Mouse (Mus musculus): ENCODE data around the gene Slc24a2. TPM values are rescaled to one million over a fixed set of nuclear protein-coding genes. Genes with fewer than 3 reads are reported as not detected.

The Slc24a2 gene
- 0.39 and 0.41 TPM in 2 replicates for polyA plus RNA-seq (2016; fragmentation: Nextera tagmentation; extraction: Ambion mirVana)

GRCm38 (mm10) chr4:87229960-87230551 lies at the start of gene Slc24a2:
Gene Slc24a2 (minus strand): TSS chr4:87230477.
- Histone ChIP-seq H3K27me3 (ENCODE audit: insufficient read depth, poor library complexity, severe bottlenecking) (peaks cover 31% of the 10 kb centered on the region), H3K9me3 (no peaks in the 10 kb centered on the region), H3K27ac (peak within 1 kb of the TSS; percentile 82), H3K4me1 (replicated peaks) (peaks cover 16% of the 10 kb centered on the region), H3K4me3 (peak within 1 kb of the TSS; percentile 67), H3K36me3 (no peaks in the 10 kb centered on the region)
- WGBS, result under 1% methylated on average over 62 of the region's 62 CpGs
- DNase-seq (ENCODE audit: low spot score), result peak; percentile 77

- no peaks in the 10 kb centered on the region for H3K36me3 ChIP-seq
- H3K27me3 ChIP-seq (ENCODE audit: insufficient read depth, poor library complexity, severe bottlenecking), result no peaks in the 10 kb centered on the region
- no peaks in the 10 kb centered on the region for H3K9me3 ChIP-seq
- no peak overlapping the region for H3K4me3 ChIP-seq
- no peaks in the 10 kb centered on the region for H3K4me1 ChIP-seq (replicated peaks)
- H3K27ac ChIP-seq, result no peak overlapping the region
- WGBS, result 33% methylated on average over 1 of the region's 1 CpGs
- DNase-seq (ENCODE audit: low spot score), result no peak
These were observed 44.5 kb upstream of the Slc24a2 start for GRCm38 (mm10) chr4:87274825-87275224.

- no peaks in the 10 kb centered on the region for H3K27me3 ChIP-seq (ENCODE audit: insufficient read depth, poor library complexity, severe bottlenecking)
- no peak for DNase-seq (ENCODE audit: low spot score)
- H3K4me3 ChIP-seq, result no peak overlapping the region
- no peaks in the 10 kb centered on the region for H3K9me3 ChIP-seq
- H3K36me3 ChIP-seq, result no peaks in the 10 kb centered on the region
- no peaks in the 10 kb centered on the region for H3K4me1 ChIP-seq (replicated peaks)
- 80% methylated on average over 2 of the region's 2 CpGs for WGBS
- no peak overlapping the region for H3K27ac ChIP-seq
These were observed 44.0 kb upstream of the Slc24a2 start for GRCm38 (mm10) chr4:87274276-87274675.

- Histone ChIP-seq H3K4me3 (no peak overlapping the region), H3K27ac (no peak overlapping the region), H3K27me3 (ENCODE audit: insufficient read depth, poor library complexity, severe bottlenecking) (no peaks in the 10 kb centered on the region), H3K4me1 (replicated peaks) (no peaks in the 10 kb centered on the region), H3K36me3 (no peaks in the 10 kb centered on the region), H3K9me3 (no peaks in the 10 kb centered on the region)
- no peak for DNase-seq (ENCODE audit: low spot score)
- WGBS, result 91% methylated on average over 3 of the region's 3 CpGs
These were observed 43.2 kb upstream of the Slc24a2 start for GRCm38 (mm10) chr4:87273476-87273875.

GRCm38 (mm10) chr4:87229224-87229959 lies 885 bp downstream of the Slc24a2 start:
- H3K27ac ChIP-seq, result peak overlapping the region; percentile 82
- H3K4me1 ChIP-seq (replicated peaks), result peaks cover 16% of the 10 kb centered on the region
- peak overlapping the region; percentile 67 for H3K4me3 ChIP-seq
- peaks cover 31% of the 10 kb centered on the region for H3K27me3 ChIP-seq (ENCODE audit: insufficient read depth, poor library complexity, severe bottlenecking)
- peak; percentile 35 for DNase-seq (ENCODE audit: low spot score)
- WGBS, result 18% methylated on average over 14 of the region's 14 CpGs
- no peaks in the 10 kb centered on the region for H3K9me3 ChIP-seq
- H3K36me3 ChIP-seq, result no peaks in the 10 kb centered on the region

GRCm38 (mm10) chr4:87221586-87221985 lies 8.7 kb downstream of the Slc24a2 start:
- no peaks in the 10 kb centered on the region for H3K27me3 ChIP-seq (ENCODE audit: insufficient read depth, poor library complexity, severe bottlenecking)
- DNase-seq (ENCODE audit: low spot score), result peak; percentile 21
- WGBS, result 65% methylated on average over 2 of the region's 2 CpGs

GRCm38 (mm10) chr4:87218196-87218595 lies 12.1 kb downstream of the Slc24a2 start:
- Histone ChIP-seq H3K27ac (no peak overlapping the region), H3K4me3 (no peak overlapping the region)
- 74% methylated on average over 5 of the region's 5 CpGs for WGBS

More at GRCm38 (mm10) chr4:87221586-87221985, 8.7 kb downstream of the Slc24a2 start:
- Histone ChIP-seq H3K4me3 (no peak overlapping the region), H3K9me3 (no peaks in the 10 kb centered on the region), H3K4me1 (replicated peaks) (no peaks in the 10 kb centered on the region), H3K36me3 (no peaks in the 10 kb centered on the region), H3K27ac (no peak overlapping the region)

GRCm38 (mm10) chr4:87211344-87211978 lies 18.8 kb downstream of the Slc24a2 start:
- no peak overlapping the region for H3K27ac ChIP-seq
- H3K9me3 ChIP-seq, result no peaks in the 10 kb centered on the region
- no peak overlapping the region for H3K4me3 ChIP-seq
- H3K4me1 ChIP-seq (replicated peaks), result no peaks in the 10 kb centered on the region
- WGBS, result 81% methylated on average over 6 of the region's 6 CpGs
- H3K27me3 ChIP-seq (ENCODE audit: insufficient read depth, poor library complexity, severe bottlenecking), result no peaks in the 10 kb centered on the region
- DNase-seq (ENCODE audit: low spot score), result no peak
- H3K36me3 ChIP-seq, result no peaks in the 10 kb centered on the region

More at GRCm38 (mm10) chr4:87218196-87218595, 12.1 kb downstream of the Slc24a2 start:
- Histone ChIP-seq H3K27me3 (ENCODE audit: insufficient read depth, poor library complexity, severe bottlenecking) (no peaks in the 10 kb centered on the region), H3K9me3 (no peaks in the 10 kb centered on the region), H3K4me1 (replicated peaks) (no peaks in the 10 kb centered on the region), H3K36me3 (no peaks in the 10 kb centered on the region)
- no peak for DNase-seq (ENCODE audit: low spot score)

GRCm38 (mm10) chr4:87210533-87210932 lies 19.7 kb downstream of the Slc24a2 start:
- DNase-seq (ENCODE audit: low spot score), result no peak
- H3K4me3 ChIP-seq, result no peak overlapping the region
- H3K4me1 ChIP-seq (replicated peaks), result no peaks in the 10 kb centered on the region
- H3K9me3 ChIP-seq, result no peaks in the 10 kb centered on the region
- H3K27ac ChIP-seq, result no peak overlapping the region
- H3K27me3 ChIP-seq (ENCODE audit: insufficient read depth, poor library complexity, severe bottlenecking), result no peaks in the 10 kb centered on the region
- H3K36me3 ChIP-seq, result no peaks in the 10 kb centered on the region
- WGBS, result 83% methylated on average over 3 of the region's 3 CpGs

GRCm38 (mm10) chr4:87202081-87202480 lies 28.2 kb downstream of the Slc24a2 start:
- WGBS, result 72% methylated on average over 2 of the region's 2 CpGs
- Histone ChIP-seq H3K27ac (no peak overlapping the region), H3K36me3 (no peaks in the 10 kb centered on the region), H3K9me3 (no peaks in the 10 kb centered on the region), H3K4me1 (replicated peaks) (no peaks in the 10 kb centered on the region), H3K27me3 (ENCODE audit: insufficient read depth, poor library complexity, severe bottlenecking) (no peaks in the 10 kb centered on the region), H3K4me3 (no peak overlapping the region)
- DNase-seq (ENCODE audit: low spot score), result no peak

- Histone ChIP-seq H3K27ac (no peak overlapping the region), H3K9me3 (no peaks in the 10 kb centered on the region), H3K4me3 (no peak overlapping the region), H3K27me3 (ENCODE audit: insufficient read depth, poor library complexity, severe bottlenecking) (no peaks in the 10 kb centered on the region), H3K4me1 (replicated peaks) (no peaks in the 10 kb centered on the region), H3K36me3 (no peaks in the 10 kb centered on the region)
- 83% methylated on average over 3 of the region's 3 CpGs for WGBS
- DNase-seq (ENCODE audit: low spot score), result no peak
These were observed 29.0 kb downstream of the Slc24a2 start for GRCm38 (mm10) chr4:87201229-87201628.

GRCm38 (mm10) chr4:87184147-87184930 lies 45.9 kb downstream of the Slc24a2 start:
- Histone ChIP-seq H3K27me3 (ENCODE audit: insufficient read depth, poor library complexity, severe bottlenecking) (no peaks in the 10 kb centered on the region), H3K4me3 (no peak overlapping the region), H3K36me3 (no peaks in the 10 kb centered on the region), H3K9me3 (no peaks in the 10 kb centered on the region), H3K4me1 (replicated peaks) (no peaks in the 10 kb centered on the region), H3K27ac (no peak overlapping the region)
- WGBS, result 82% methylated on average over 10 of the region's 10 CpGs
- DNase-seq (ENCODE audit: low spot score), result no peak

All from hindbrain, embryonic 10.5 days (tissue).